Mouse (Mus musculus): ENCODE data around the gene Scamp4.

Gene Scamp4

GRCm38 (mm10) chr10:80610116-80610785 is 7.6 kb downstream of the Scamp4 start:
- WGBS: 88% methylated on average over 9 of the region's 9 CpGs

GRCm38 (mm10) chr10:80611024-80611423 is 8.4 kb downstream of the Scamp4 start:
- WGBS: 69% methylated on average over 4 of the region's 4 CpGs

- 87% methylated on average over 3 of the region's 3 CpGs for WGBS
Measured at GRCm38 (mm10) chr10:80611905-80612304, 9.2 kb downstream of the Scamp4 start.

- 94% methylated on average over 3 of the region's 3 CpGs for WGBS
Measured at GRCm38 (mm10) chr10:80613821-80614220, 11.1 kb downstream of the Scamp4 start.

GRCm38 (mm10) chr10:80614351-80614750 is 11.7 kb downstream of the Scamp4 start:
- WGBS: 78% methylated on average over 6 of the region's 6 CpGs

- 57% methylated on average over 9 of the region's 9 CpGs for WGBS
Measured at GRCm38 (mm10) chr10:80618181-80618580, 15.5 kb downstream of the Scamp4 start.

GRCm38 (mm10) chr10:80619465-80620244 is 17.0 kb downstream of the Scamp4 start:
- 49% methylated on average over 8 of the region's 8 CpGs for WGBS

GRCm38 (mm10) chr10:80620365-80620764 is 17.7 kb downstream of the Scamp4 start:
- WGBS: 84% methylated on average over 9 of the region's 9 CpGs

GRCm38 (mm10) chr10:80620796-80621689 is 18.4 kb downstream of the Scamp4 start:
- WGBS: 43% methylated on average over 16 of the region's 16 CpGs

GRCm38 (mm10) chr10:80621690-80621939 is 18.9 kb downstream of the Scamp4 start:
- 2% methylated on average over 9 of the region's 9 CpGs for WGBS

GRCm38 (mm10) chr10:80621940-80622660 is 19.4 kb downstream of the Scamp4 start:
- under 1% methylated on average over 64 of the region's 64 CpGs for WGBS

GRCm38 (mm10) chr10:80622661-80623456 is 20.2 kb downstream of the Scamp4 start, which contains the start of gene Csnk1g2:
TSS of gene Csnk1g2 (plus strand) at chr10:80622838.
- WGBS: under 1% methylated on average over 85 of the region's 85 CpGs

GRCm38 (mm10) chr10:80623457-80624191 is 21.0 kb downstream of the Scamp4 start:
- WGBS: 5% methylated on average over 15 of the region's 15 CpGs

GRCm38 (mm10) chr10:80625764-80626163 is 23.1 kb downstream of the Scamp4 start:
- 87% methylated on average over 4 of the region's 4 CpGs for WGBS

- WGBS: 62% methylated on average over 2 of the region's 2 CpGs
Measured at GRCm38 (mm10) chr10:80627685-80628084, 25.0 kb downstream of the Scamp4 start.

GRCm38 (mm10) chr10:80628925-80629324 is 26.3 kb downstream of the Scamp4 start:
- 52% methylated on average over 9 of the region's 9 CpGs for WGBS

- 78% methylated on average over 6 of the region's 6 CpGs for WGBS
Measured at GRCm38 (mm10) chr10:80635345-80635744, 32.7 kb downstream of the Scamp4 start.

GRCm38 (mm10) chr10:80646936-80647335 is 44.3 kb downstream of the Scamp4 start:
- WGBS: 89% methylated on average over 10 of the region's 10 CpGs

GRCm38 (mm10) chr10:80649910-80650309 is 47.2 kb downstream of the Scamp4 start:
- 82% methylated on average over 6 of the region's 6 CpGs for WGBS

- WGBS: 57% methylated on average over 10 of the region's 10 CpGs
Measured at GRCm38 (mm10) chr10:80650392-80650791, 47.7 kb downstream of the Scamp4 start.

Data from cerebral cortex, adult 2 months (tissue).